Mouse (Mus musculus): Measurements from ENCODE around the gene A730071L15Rik.

GRCm38 (mm10) chr11:6178673-6179166 lies 21.1 kb upstream of the A730071L15Rik start:
- TF ChIP-seq POLR2A (IDR thresholded peaks at IDR 0.05; ENCODE audit: control insufficient read depth, extremely low read depth, insufficient read depth, low read length, poor library complexity) (no peak), CTCF (IDR thresholded peaks at IDR 0.05; ENCODE audit: borderline replicate concordance, control insufficient read depth, extremely low read depth, insufficient read depth, low read length, poor library complexity) (no peak)
